Mouse (Mus musculus): Measurements from ENCODE around the gene Slc7a6os. TPM values are rescaled to one million over a fixed set of nuclear protein-coding genes. Genes with fewer than 3 reads are reported as not detected.
A peak's percentile ranks its signal among the peaks of the same experiment; 100 is the strongest.

Slc7a6os gene
- polyA plus RNA-seq, 1 experiment from 2014 or later: 32.3 TPM

GRCm38 (mm10) chr8:106169017-106169933 is 41.5 kb downstream of the Slc7a6os start:
- peak overlapping the region; percentile 92 for H3K4me2 ChIP-seq (ENCODE audit: low read length)
- no peaks in the 10 kb centered on the region for H3K36me3 ChIP-seq (ENCODE audit: control insufficient read depth, insufficient read depth, low read length)
- peak overlapping the region; percentile 95 for H3K27ac ChIP-seq (replicated peaks; ENCODE audit: low read depth, low read length)
- no peaks in the 10 kb centered on the region for H3K9me3 ChIP-seq (ENCODE audit: control insufficient read depth, low read length)
- peak overlapping the region; percentile 77 for H3K4me3 ChIP-seq (replicated peaks; ENCODE audit: low read depth, low read length)
- WGBS: 2% methylated on average over 54 of the region's 54 CpGs
- peaks cover 8% of the 10 kb centered on the region for H3K4me1 ChIP-seq (ENCODE audit: control insufficient read depth, insufficient read depth, low read length)
- DNase-seq: peak; percentile 86
- peak; percentile 78 for ATAC-seq (ENCODE audit: low FRiP score, low TSS enrichment)
- H3K27me3 ChIP-seq (ENCODE audit: control insufficient read depth, insufficient read depth, low read length): no peaks in the 10 kb centered on the region
- H3K9ac ChIP-seq (replicated peaks; ENCODE audit: low read length): peak overlapping the region; percentile 93

DNA sequence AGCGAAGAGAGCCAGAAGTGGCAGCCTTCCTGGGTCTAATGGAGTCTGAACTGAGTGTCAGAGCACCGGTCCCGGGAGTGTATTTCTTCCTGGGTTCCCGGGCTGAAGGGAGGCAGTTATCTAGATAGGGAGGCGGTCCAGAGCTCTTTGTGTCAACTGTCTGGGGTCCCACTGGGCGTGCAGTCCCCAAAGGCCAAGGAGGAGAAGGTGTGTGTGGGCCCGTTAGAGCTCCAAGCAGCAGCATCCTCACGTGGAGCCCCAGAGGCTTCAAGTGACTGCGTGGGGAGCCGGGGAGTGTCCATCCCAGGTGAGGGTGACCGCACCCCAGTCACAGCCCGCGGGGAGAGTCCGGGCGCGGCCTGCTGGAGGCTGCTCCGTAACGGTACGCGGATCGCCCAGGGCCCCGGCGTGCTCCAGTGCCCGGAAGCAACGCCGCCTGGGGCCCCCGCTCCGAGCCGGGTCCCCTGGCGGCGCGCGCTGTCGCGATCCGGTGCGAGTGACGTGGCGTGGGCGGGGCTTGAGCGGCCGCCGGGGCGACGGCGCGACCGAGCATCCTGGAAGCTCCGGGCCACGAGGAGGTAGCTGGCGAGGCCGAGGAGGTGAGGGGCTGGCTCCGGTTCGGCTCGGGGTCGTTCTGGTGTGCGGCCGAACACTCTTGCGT is 42.2 kb downstream of the Slc7a6os start, which contains the start of gene Slc7a6:
TSS of gene Slc7a6 (plus strand) at position 502 of the 661 bp plus-strand sequence.
- H3K4me3 ChIP-seq (replicated peaks; ENCODE audit: low read depth, low read length): peak within 1 kb of the TSS; percentile 77
- peaks cover 8% of the 10 kb centered on the region for H3K4me1 ChIP-seq (ENCODE audit: control insufficient read depth, insufficient read depth, low read length)
- under 1% methylated on average over 58 of the region's 59 CpGs for WGBS
- peaks cover 6% of the 10 kb centered on the region for H3K36me3 ChIP-seq (ENCODE audit: control insufficient read depth, insufficient read depth, low read length)
- H3K4me2 ChIP-seq (ENCODE audit: low read length): peak within 1 kb of the TSS; percentile 92
- no peaks in the 10 kb centered on the region for H3K27me3 ChIP-seq (ENCODE audit: control insufficient read depth, insufficient read depth, low read length)
- no peaks in the 10 kb centered on the region for H3K9me3 ChIP-seq (ENCODE audit: control insufficient read depth, low read length)
- H3K27ac ChIP-seq (replicated peaks; ENCODE audit: low read depth, low read length): peak within 1 kb of the TSS; percentile 95
- H3K9ac ChIP-seq (replicated peaks; ENCODE audit: low read length): peak within 1 kb of the TSS; percentile 93
- peak; percentile 94 for DNase-seq
- ATAC-seq (ENCODE audit: low FRiP score, low TSS enrichment): peak; percentile 85

DNA sequence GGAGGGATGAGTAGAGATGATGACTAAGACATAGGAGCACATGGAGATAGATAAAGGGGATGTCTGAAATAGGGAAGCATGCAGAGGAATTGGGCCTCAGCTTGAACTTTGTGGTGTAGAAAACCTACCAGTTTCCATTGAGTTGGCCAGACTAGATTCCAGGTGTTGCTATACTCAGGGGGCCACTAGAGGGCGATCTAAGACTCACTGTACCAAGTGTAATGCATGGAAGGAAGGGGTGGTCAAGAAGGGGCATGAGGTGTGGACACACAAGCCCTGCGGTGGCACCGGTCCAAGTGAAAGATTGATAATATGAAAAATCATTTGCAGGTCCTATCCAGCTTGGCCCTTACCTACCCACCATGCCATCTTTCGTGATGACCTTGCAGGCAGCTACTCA is 45.3 kb downstream of the Slc7a6os start:
- DNase-seq (peak; percentile 79), ATAC-seq (ENCODE audit: low FRiP score, low TSS enrichment) (no peak)
- Histone ChIP-seq H3K9me3 (ENCODE audit: control insufficient read depth, low read length) (no peaks in the 10 kb centered on the region), H3K4me1 (ENCODE audit: control insufficient read depth, insufficient read depth, low read length) (peaks cover 8% of the 10 kb centered on the region), H3K4me2 (ENCODE audit: low read length) (no peak overlapping the region), H3K27me3 (ENCODE audit: control insufficient read depth, insufficient read depth, low read length) (no peaks in the 10 kb centered on the region), H3K36me3 (ENCODE audit: control insufficient read depth, insufficient read depth, low read length) (peaks cover 35% of the 10 kb centered on the region), H3K4me3 (replicated peaks; ENCODE audit: low read depth, low read length) (no peak overlapping the region), H3K9ac (replicated peaks; ENCODE audit: low read length) (no peak overlapping the region), H3K27ac (replicated peaks; ENCODE audit: low read depth, low read length) (no peak overlapping the region)
- 47% methylated on average over 4 of the region's 4 CpGs for WGBS

DNA sequence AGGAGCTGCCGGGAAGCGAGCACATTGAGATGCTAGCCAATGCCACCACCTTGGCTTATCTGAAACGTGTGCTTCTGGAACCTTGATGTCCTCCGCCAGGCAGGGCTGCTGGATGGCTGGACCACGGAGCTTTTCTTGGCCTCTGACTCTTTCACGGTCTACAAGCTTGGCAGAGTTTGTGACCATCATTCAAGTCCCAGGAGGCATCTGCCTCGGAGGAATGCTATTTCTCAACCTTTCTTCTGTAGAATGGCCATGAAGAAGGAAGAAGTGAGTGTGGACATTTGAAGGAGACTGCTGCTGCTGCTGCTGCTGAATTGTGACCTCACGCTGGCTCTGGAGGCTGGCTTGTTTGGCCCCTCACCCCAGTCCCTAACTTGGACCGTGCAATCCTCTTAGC is 47.5 kb downstream of the Slc7a6os start:
- Histone ChIP-seq H3K4me1 (ENCODE audit: control insufficient read depth, insufficient read depth, low read length) (no peaks in the 10 kb centered on the region), H3K9ac (replicated peaks; ENCODE audit: low read length) (no peak overlapping the region), H3K27me3 (ENCODE audit: control insufficient read depth, insufficient read depth, low read length) (no peaks in the 10 kb centered on the region), H3K4me2 (ENCODE audit: low read length) (no peak overlapping the region), H3K36me3 (ENCODE audit: control insufficient read depth, insufficient read depth, low read length) (peaks cover 47% of the 10 kb centered on the region), H3K27ac (replicated peaks; ENCODE audit: low read depth, low read length) (no peak overlapping the region), H3K4me3 (replicated peaks; ENCODE audit: low read depth, low read length) (no peak overlapping the region), H3K9me3 (ENCODE audit: control insufficient read depth, low read length) (no peaks in the 10 kb centered on the region)
- no peak for ATAC-seq (ENCODE audit: low FRiP score, low TSS enrichment)
- no peak for DNase-seq
- 93% methylated on average over 9 of the region's 9 CpGs for WGBS

GRCm38 (mm10) chr8:106159876-106160275 is 50.9 kb downstream of the Slc7a6os start:
- Histone ChIP-seq H3K4me1 (ENCODE audit: control insufficient read depth, insufficient read depth, low read length) (no peaks in the 10 kb centered on the region), H3K36me3 (ENCODE audit: control insufficient read depth, insufficient read depth, low read length) (peaks cover 58% of the 10 kb centered on the region), H3K4me2 (ENCODE audit: low read length) (no peak overlapping the region), H3K27me3 (ENCODE audit: control insufficient read depth, insufficient read depth, low read length) (no peaks in the 10 kb centered on the region), H3K27ac (replicated peaks; ENCODE audit: low read depth, low read length) (no peak overlapping the region), H3K9ac (replicated peaks; ENCODE audit: low read length) (no peak overlapping the region), H3K4me3 (replicated peaks; ENCODE audit: low read depth, low read length) (no peak overlapping the region), H3K9me3 (ENCODE audit: control insufficient read depth, low read length) (no peaks in the 10 kb centered on the region)
- 87% methylated on average over 6 of the region's 6 CpGs for WGBS
- ATAC-seq (ENCODE audit: low FRiP score, low TSS enrichment) (no peak), DNase-seq (no peak)

- Histone ChIP-seq H3K27ac (replicated peaks; ENCODE audit: low read depth, low read length) (no peak overlapping the region), H3K9me3 (ENCODE audit: control insufficient read depth, low read length) (no peaks in the 10 kb centered on the region), H3K4me2 (ENCODE audit: low read length) (no peak overlapping the region), H3K4me1 (ENCODE audit: control insufficient read depth, insufficient read depth, low read length) (no peaks in the 10 kb centered on the region), H3K4me3 (replicated peaks; ENCODE audit: low read depth, low read length) (no peak overlapping the region), H3K27me3 (ENCODE audit: control insufficient read depth, insufficient read depth, low read length) (no peaks in the 10 kb centered on the region), H3K9ac (replicated peaks; ENCODE audit: low read length) (no peak overlapping the region), H3K36me3 (ENCODE audit: control insufficient read depth, insufficient read depth, low read length) (peaks cover 59% of the 10 kb centered on the region)
- 88% methylated on average over 10 of the region's 10 CpGs for WGBS
- DNase-seq (no peak), ATAC-seq (ENCODE audit: low FRiP score, low TSS enrichment) (no peak)
These were observed 52.4 kb downstream of the Slc7a6os start for GRCm38 (mm10) chr8:106158381-106158780.

GRCm38 (mm10) chr8:106157419-106157818 is 53.3 kb downstream of the Slc7a6os start:
- no peak overlapping the region for H3K27ac ChIP-seq (replicated peaks; ENCODE audit: low read depth, low read length)
- no peaks in the 10 kb centered on the region for H3K9me3 ChIP-seq (ENCODE audit: control insufficient read depth, low read length)
- no peak overlapping the region for H3K4me2 ChIP-seq (ENCODE audit: low read length)
- WGBS: 98% methylated on average over 1 of the region's 1 CpGs
- DNase-seq: no peak
- H3K36me3 ChIP-seq (ENCODE audit: control insufficient read depth, insufficient read depth, low read length): peaks cover 49% of the 10 kb centered on the region
- H3K27me3 ChIP-seq (ENCODE audit: control insufficient read depth, insufficient read depth, low read length): no peaks in the 10 kb centered on the region
- no peak for ATAC-seq (ENCODE audit: low FRiP score, low TSS enrichment)
- no peak overlapping the region for H3K4me3 ChIP-seq (replicated peaks; ENCODE audit: low read depth, low read length)
- H3K9ac ChIP-seq (replicated peaks; ENCODE audit: low read length): no peak overlapping the region
- no peaks in the 10 kb centered on the region for H3K4me1 ChIP-seq (ENCODE audit: control insufficient read depth, insufficient read depth, low read length)

GRCm38 (mm10) chr8:106152876-106153275 is 57.9 kb downstream of the Slc7a6os start:
- H3K27ac ChIP-seq (replicated peaks; ENCODE audit: low read depth, low read length): no peak overlapping the region
- H3K4me1 ChIP-seq (ENCODE audit: control insufficient read depth, insufficient read depth, low read length): peaks cover 7% of the 10 kb centered on the region
- ATAC-seq (ENCODE audit: low FRiP score, low TSS enrichment) (no peak), DNase-seq (no peak)
- no peak overlapping the region for H3K4me2 ChIP-seq (ENCODE audit: low read length)
- no peak overlapping the region for H3K9ac ChIP-seq (replicated peaks; ENCODE audit: low read length)
- H3K4me3 ChIP-seq (replicated peaks; ENCODE audit: low read depth, low read length): no peak overlapping the region
- H3K9me3 ChIP-seq (ENCODE audit: control insufficient read depth, low read length): no peaks in the 10 kb centered on the region
- H3K27me3 ChIP-seq (ENCODE audit: control insufficient read depth, insufficient read depth, low read length): no peaks in the 10 kb centered on the region
- peaks cover 20% of the 10 kb centered on the region; the same call in 1 of the 2 replicates for H3K36me3 ChIP-seq (ENCODE audit: control insufficient read depth, insufficient read depth, low read length)
- WGBS: 91% methylated on average over 4 of the region's 4 CpGs
